Mouse (Mus musculus): Measurements from ENCODE around the gene Psmb9. TPM values are rescaled to one million over a fixed set of nuclear protein-coding genes. Genes with fewer than 3 reads are reported as not detected.

Psmb9 gene
- polyA plus RNA-seq, 1 experiment from 2014 or later: 251 TPM

- no peak for DNase-seq (ENCODE audit: low spot score)
Measured at GRCm38 (mm10) chr17:34140240-34140639, 47.3 kb downstream of the Psmb9 start.

GRCm38 (mm10) chr17:34139416-34139815 is 48.1 kb downstream of the Psmb9 start:
- DNase-seq (ENCODE audit: low spot score): no peak

GRCm38 (mm10) chr17:34138655-34139054 is 48.9 kb downstream of the Psmb9 start:
- no peak for DNase-seq (ENCODE audit: low spot score)

GRCm38 (mm10) chr17:34137601-34138000 is 50.0 kb downstream of the Psmb9 start:
- no peak for DNase-seq (ENCODE audit: low spot score)

- peak; percentile 99 for DNase-seq (ENCODE audit: low spot score)
Measured at GRCm38 (mm10) chr17:34135297-34136224, 52.0 kb downstream of the Psmb9 start.

- DNase-seq (ENCODE audit: low spot score): no peak
Measured at GRCm38 (mm10) chr17:34134451-34134850, 53.1 kb downstream of the Psmb9 start.

- DNase-seq (ENCODE audit: low spot score): no peak
Measured at GRCm38 (mm10) chr17:34133289-34133688, 54.3 kb downstream of the Psmb9 start.

Other genes starting within 250 kb of the Psmb9 start
- gene Pfdn6, start 247.4 kb downstream of the Psmb9 start, polyA plus RNA-seq (2015; fragmentation: Nextera tagmentation; extraction: Ambion mirVana): 218 and 225 TPM in 2 replicates
- 20.6 and 25.5 TPM in 2 replicates for gene Wdr46, start 247.1 kb downstream of the Psmb9 start, polyA plus RNA-seq (2015; fragmentation: Nextera tagmentation; extraction: Ambion mirVana)
- 13.3 and 15.8 TPM in 2 replicates for gene B3galt4, start 236.3 kb downstream of the Psmb9 start, polyA plus RNA-seq (2015; fragmentation: Nextera tagmentation; extraction: Ambion mirVana)
- gene Vps52, start 232.0 kb downstream of the Psmb9 start, polyA plus RNA-seq (2015; fragmentation: Nextera tagmentation; extraction: Ambion mirVana): 43.6 and 46.1 TPM in 2 replicates
- 2,265 and 2,338 TPM in 2 replicates for gene Rps18, start 231.8 kb downstream of the Psmb9 start, polyA plus RNA-seq (2015; fragmentation: Nextera tagmentation; extraction: Ambion mirVana)
- 528 and 569 TPM in 2 replicates for gene H2-K1, start 187.4 kb downstream of the Psmb9 start, polyA plus RNA-seq (2015; fragmentation: Nextera tagmentation; extraction: Ambion mirVana)
- gene Ring1, start 163.1 kb downstream of the Psmb9 start, polyA plus RNA-seq (2015; fragmentation: Nextera tagmentation; extraction: Ambion mirVana): 14.5 and 20.9 TPM in 2 replicates
- 77.4 and 82.2 TPM in 2 replicates for gene H2-Ke6, start 159.7 kb downstream of the Psmb9 start, polyA plus RNA-seq (2015; fragmentation: Nextera tagmentation; extraction: Ambion mirVana)
- 90.5 and 96.5 TPM in 2 replicates for gene Slc39a7, start 156.1 kb downstream of the Psmb9 start, polyA plus RNA-seq (2015; fragmentation: Nextera tagmentation; extraction: Ambion mirVana)
- 47.1 and 48.9 TPM in 2 replicates for gene Rxrb, start 156.0 kb downstream of the Psmb9 start, polyA plus RNA-seq (2015; fragmentation: Nextera tagmentation; extraction: Ambion mirVana)
- gene Col11a2, start 148.3 kb downstream of the Psmb9 start, polyA plus RNA-seq (2015; fragmentation: Nextera tagmentation; extraction: Ambion mirVana): 1.1 and 1.5 TPM in 2 replicates
- 55.0 and 57.1 TPM in 2 replicates for gene H2-Oa, start 95.4 kb downstream of the Psmb9 start, polyA plus RNA-seq (2015; fragmentation: Nextera tagmentation; extraction: Ambion mirVana)
- 113 and 114 TPM in 2 replicates for gene H2-DMa, start 68.2 kb downstream of the Psmb9 start, polyA plus RNA-seq (2015; fragmentation: Nextera tagmentation; extraction: Ambion mirVana)
- gene Brd2, start 65.1 kb downstream of the Psmb9 start, polyA plus RNA-seq (2015; fragmentation: Nextera tagmentation; extraction: Ambion mirVana): 98.3 and 107 TPM in 2 replicates
- 57.8 and 62.9 TPM in 2 replicates for gene H2-DMb2, start 44.5 kb downstream of the Psmb9 start, polyA plus RNA-seq (2015; fragmentation: Nextera tagmentation; extraction: Ambion mirVana)
- 39.8 and 42.2 TPM in 2 replicates for gene H2-DMb1, start 34.7 kb downstream of the Psmb9 start, polyA plus RNA-seq (2015; fragmentation: Nextera tagmentation; extraction: Ambion mirVana)
- 81.6 and 87.3 TPM in 2 replicates for gene Tap1, start 211 bp downstream of the Psmb9 start, polyA plus RNA-seq (2015; fragmentation: Nextera tagmentation; extraction: Ambion mirVana)
- 875 and 899 TPM in 2 replicates for gene Psmb8, start 10.0 kb upstream of the Psmb9 start, polyA plus RNA-seq (2015; fragmentation: Nextera tagmentation; extraction: Ambion mirVana)
- gene Tap2, start 15.8 kb upstream of the Psmb9 start, polyA plus RNA-seq (2015; fragmentation: Nextera tagmentation; extraction: Ambion mirVana): 140 and 153 TPM in 2 replicates
- gene H2-Ob, start 51.1 kb upstream of the Psmb9 start, polyA plus RNA-seq (2015; fragmentation: Nextera tagmentation; extraction: Ambion mirVana): 2.6 and 2.8 TPM in 2 replicates
- 1,510 and 1,544 TPM in 2 replicates for gene H2-Ab1, start 69.9 kb upstream of the Psmb9 start, polyA plus RNA-seq (2015; fragmentation: Nextera tagmentation; extraction: Ambion mirVana)
- gene H2-Aa, start 100.1 kb upstream of the Psmb9 start, polyA plus RNA-seq (2015; fragmentation: Nextera tagmentation; extraction: Ambion mirVana): 991 and 995 TPM in 2 replicates
- gene H2-Eb1, start 118.1 kb upstream of the Psmb9 start, polyA plus RNA-seq (2015; fragmentation: Nextera tagmentation; extraction: Ambion mirVana): 574 and 589 TPM in 2 replicates
- gene H2-Eb2, start 137.9 kb upstream of the Psmb9 start, polyA plus RNA-seq (2015; fragmentation: Nextera tagmentation; extraction: Ambion mirVana): 2.3 and 3.1 TPM in 2 replicates
- 0.22 and 0.27 TPM in 2 replicates for gene Btnl2, start 167.1 kb upstream of the Psmb9 start, polyA plus RNA-seq (2015; fragmentation: Nextera tagmentation; extraction: Ambion mirVana)
- gene Btnl1, start 189.4 kb upstream of the Psmb9 start, polyA plus RNA-seq (2015; fragmentation: Nextera tagmentation; extraction: Ambion mirVana): 0.27 and 0.29 TPM in 2 replicates
- gene BC051142, start 211.1 kb upstream of the Psmb9 start, polyA plus RNA-seq (2015; fragmentation: Nextera tagmentation; extraction: Ambion mirVana): 0.71 and 0.94 TPM in 2 replicates